Mouse (Mus musculus): ENCODE results near the gene Ate1. TPM values are rescaled to one million over a fixed set of nuclear protein-coding genes. Genes with fewer than 3 reads are reported as not detected.

The Ate1 gene
- total RNA-seq, 2 experiments from 2014 or later = 69.7 to 71.3 TPM

Other genes with a start within 250 kb of the Ate1 start
- 10 to 100 TPM; 40.7 to 44.1 TPM for gene Nsmce4a, start 52.7 kb upstream of the Ate1 start, total RNA-seq (2021)
- 10 to 100 TPM; 73.8 to 77.5 TPM for gene Tacc2, start 57.1 kb upstream of the Ate1 start, total RNA-seq (2021)